Mouse (Mus musculus) myocyte (in vitro differentiated cells): ENCODE data around the gene Gys1. TPM values are rescaled to one million over a fixed set of nuclear protein-coding genes. Genes with fewer than 3 reads are reported as not detected.
"Not testable (repeated sequence)": the region's sequence is repeated elsewhere in the genome, so short reads cannot be mapped to it uniquely, and the experiment has no call there.

ENCODE experiments used
- H3K27me3 ChIP-seq: one replicate; pipeline ENCODE4 v1.6.1; 2011; ENCODE audit not compliant: control insufficient read depth, insufficient read depth, insufficient read length
- H3K36me3 ChIP-seq: one replicate; pipeline ENCODE4 v1.6.1; 2011; ENCODE audit not compliant: control insufficient read depth, insufficient read depth
- H3K4me2 ChIP-seq: one replicate; pipeline ENCODE4 v1.6.1; 2011; ENCODE audit warnings: low read depth, control low read depth
- H3K4me3 ChIP-seq: one replicate; pipeline ENCODE4 v1.5.1; 2011; ENCODE audit warnings: mild to moderate bottlenecking, control low read depth, moderate library complexity
- H3K79me2 ChIP-seq: one replicate; pipeline ENCODE4 v1.6.1; 2011; ENCODE audit not compliant: control insufficient read depth, insufficient read depth
- H3ac ChIP-seq: one replicate; pipeline ENCODE4 v1.6.1; 2011; ENCODE audit not compliant: control insufficient read depth, insufficient read length
- CEBPB ChIP-seq: IDR thresholded peaks from 2 replicates; pipeline ENCODE4 v1.6.1; 2011; ENCODE audit warnings: mild to moderate bottlenecking, moderate library complexity; ENCODE audit not compliant: poor library complexity, insufficient read depth, severe bottlenecking
- E2F4 ChIP-seq: IDR thresholded peaks from one replicate; pipeline ENCODE4 v1.6.1; 2011; ENCODE audit warnings: mild to moderate bottlenecking, control low read depth, moderate library complexity; ENCODE audit not compliant: insufficient read depth
- MAX ChIP-seq: IDR thresholded peaks from one replicate; pipeline ENCODE4 v1.6.1; 2011; ENCODE audit warnings: low read depth, mild to moderate bottlenecking, control low read depth
- MYOD1 ChIP-seq, 3 experiments: IDR thresholded peaks; one replicate each; pipeline ENCODE4 v1.6.1; 2011; ENCODE audit warnings: control low read depth in 2 of 3, low read depth in 2 of 3, mild to moderate bottlenecking in 2 of 3, moderate library complexity in 1 of 3; ENCODE audit not compliant: insufficient read length in 2 of 3, control insufficient read depth in 1 of 3
- MYOG ChIP-seq, 3 experiments: IDR thresholded peaks; one replicate each; pipeline ENCODE4 v1.6.1; 2011; ENCODE audit warnings: control low read depth in 2 of 3, low read depth in 2 of 3, mild to moderate bottlenecking in 2 of 3; ENCODE audit not compliant: insufficient read length in 2 of 3, control insufficient read depth in 1 of 3, insufficient read depth in 1 of 3
- POLR2A ChIP-seq: IDR thresholded peaks from one replicate; pipeline ENCODE4 v1.6.1; 2011; ENCODE audit warnings: low read depth, mild to moderate bottlenecking, control low read depth, moderate library complexity; ENCODE audit not compliant: insufficient read length
- POLR2AphosphoS2 ChIP-seq: IDR thresholded peaks from one replicate; pipeline ENCODE4 v1.6.1; 2011; ENCODE audit warnings: low read depth, control low read depth; ENCODE audit not compliant: insufficient read length
- REST ChIP-seq: IDR thresholded peaks from one replicate; pipeline ENCODE4 v1.6.1; 2011; ENCODE audit warnings: mild to moderate bottlenecking, control low read depth, moderate library complexity; ENCODE audit not compliant: insufficient read depth, insufficient read length
- SRF ChIP-seq: IDR thresholded peaks from one replicate; pipeline ENCODE4 v1.6.1; 2011; ENCODE audit warnings: low read depth; ENCODE audit not compliant: control insufficient read depth, insufficient read length
- TCF12 ChIP-seq: IDR thresholded peaks from one replicate; pipeline ENCODE4 v1.6.1; 2011; ENCODE audit warnings: mild to moderate bottlenecking, control low read depth; ENCODE audit not compliant: poor library complexity, insufficient read depth, severe bottlenecking
- TCF3 ChIP-seq: IDR thresholded peaks from one replicate; pipeline ENCODE4 v1.6.1; 2011; ENCODE audit warnings: low read depth, control low read depth; ENCODE audit not compliant: insufficient read length
- USF1 ChIP-seq: IDR thresholded peaks from one replicate; pipeline ENCODE4 v1.6.1; 2011; ENCODE audit warnings: low read depth, mild to moderate bottlenecking, control low read depth, moderate library complexity
- polyA plus RNA-seq: library from polyadenylated mRNA; unstranded; fragments of >200 nt; fragmentation: generic; extraction: Trizol; gene quantifications from one replicate; pipeline ENCODE4 v1.2.1, GENCODE M21; 2012; ENCODE audit warnings: missing spikeins

The Gys1 gene
- polyA plus RNA-seq, 1 experiment = 125 TPM

GRCm38 (mm10) chr7:45457204-45458060, 22.8 kb downstream of the Gys1 start:
- Histone ChIP-seq H3K4me3 (peak overlapping the region; percentile 99), H3ac (peak overlapping the region; percentile 18), H3K79me2 (peaks cover 29% of the 10 kb centered on the region), H3K36me3 (peaks cover 37% of the 10 kb centered on the region), H3K4me2 (peak overlapping the region; percentile 96), H3K27me3 (no peaks in the 10 kb centered on the region)
- TF ChIP-seq MYOG (IDR thresholded peaks at IDR 0.05; ENCODE audit: control insufficient read depth in 1 of 3, insufficient read depth in 1 of 3, insufficient read length in 2 of 3, low read depth in 2 of 3) (no peak), TCF12 (no peak), POLR2A (peak; percentile 80), POLR2AphosphoS2 (peak; percentile 99), USF1 (peak; percentile 39)

DNA sequence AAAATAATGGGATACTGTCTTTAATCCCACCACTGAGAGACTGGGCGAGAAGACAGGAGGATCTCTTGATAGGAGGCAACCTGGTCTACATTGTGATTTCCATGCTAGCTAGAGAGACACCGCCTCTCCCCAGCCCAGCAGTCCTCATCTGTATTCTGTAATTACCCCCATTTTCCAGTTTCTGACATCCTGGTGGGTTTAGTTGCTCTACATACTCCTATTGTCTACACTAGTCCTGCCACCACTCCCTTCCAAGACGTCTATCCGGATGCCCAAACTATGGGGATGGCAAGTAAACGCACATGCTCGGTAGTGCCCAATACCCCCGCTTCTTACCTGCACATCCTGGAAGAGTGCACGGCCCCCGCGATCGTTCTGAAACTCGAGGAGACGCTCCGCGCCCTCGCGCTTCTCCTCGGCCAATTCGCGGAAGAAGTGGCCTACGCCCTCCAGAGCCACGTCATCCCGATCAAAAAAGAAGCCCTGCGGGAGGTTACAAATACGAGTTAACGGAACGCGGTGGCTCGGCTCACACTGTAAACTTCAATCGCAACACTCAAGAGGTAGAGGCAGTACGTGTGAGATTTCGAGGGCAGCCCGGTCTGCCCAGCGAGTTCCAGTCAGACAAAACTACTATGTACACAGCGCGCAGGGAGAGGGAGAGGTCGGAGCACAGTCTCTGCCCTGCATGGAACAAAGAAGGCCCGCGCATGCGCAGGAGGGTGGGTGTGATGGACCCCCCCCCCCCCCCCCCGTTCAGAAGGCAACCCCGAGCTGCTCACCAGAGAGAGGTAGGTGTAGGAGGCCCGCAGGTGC, 24.3 kb downstream of the Gys1 start:
- Histone ChIP-seq H3K4me3 (peak overlapping the region; percentile 99), H3K36me3 (peaks cover 35% of the 10 kb centered on the region)
- TF ChIP-seq MYOD1 (IDR thresholded peaks at IDR 0.05; ENCODE audit: control insufficient read depth in 1 of 3, insufficient read length in 2 of 3, low read depth in 2 of 3) = no peak
- peak; percentile 65 for TF ChIP-seq POLR2AphosphoS2
- TF ChIP-seq POLR2A = peak; percentile 34

DNA sequence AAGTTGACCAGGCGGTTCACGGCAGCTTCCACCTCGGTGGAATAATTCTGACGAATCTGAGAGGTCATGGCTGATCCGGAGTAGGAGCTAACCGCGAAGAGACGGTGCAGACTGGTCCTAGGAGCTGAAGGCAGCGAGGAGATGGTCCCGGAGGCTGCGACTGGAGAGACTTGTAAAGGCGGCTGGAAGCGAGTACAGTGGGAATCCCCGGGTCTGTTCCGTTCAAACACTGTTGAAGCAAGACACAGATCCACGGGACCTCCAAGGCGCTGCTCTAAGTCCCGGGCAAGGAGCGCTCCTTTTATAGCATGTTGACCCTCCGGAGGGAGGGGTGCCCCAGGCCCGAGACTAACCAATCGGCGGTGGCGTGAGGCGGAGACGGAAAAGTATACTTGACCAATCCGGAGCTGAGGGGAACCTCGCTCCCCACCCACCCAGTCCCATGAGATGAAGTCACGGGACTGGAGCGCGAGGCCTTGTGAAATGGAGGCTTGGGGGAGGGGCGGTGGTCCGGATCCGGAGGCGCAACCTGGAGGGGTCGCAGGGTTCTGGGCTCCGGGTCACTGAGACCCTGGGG, 25.0 kb downstream of the Gys1 start, which contains the start of gene Ftl1:
Gene Ftl1 (minus strand): TSS at position 321 of the 577 bp plus-strand sequence.
- H3K36me3 ChIP-seq = peaks cover 37% of the 10 kb centered on the region
- peak within 1 kb of the TSS; percentile 61 for H3ac ChIP-seq
- not testable (repeated sequence) for H3K27me3 ChIP-seq
- peaks cover 40% of the 10 kb centered on the region for H3K79me2 ChIP-seq
- H3K4me2 ChIP-seq = peak within 1 kb of the TSS; percentile 100
- peak within 1 kb of the TSS; percentile 99 for H3K4me3 ChIP-seq
- TF ChIP-seq POLR2A (peak; percentile 75), POLR2AphosphoS2 (peak; percentile 84), USF1 (peak; percentile 53)

More for the DNA sequence above, 24.3 kb downstream of the Gys1 start:
- Histone ChIP-seq H3K27me3 (no peaks in the 10 kb centered on the region), H3K4me2 (peak overlapping the region; percentile 96), H3K79me2 (peaks cover 33% of the 10 kb centered on the region), H3ac (peak overlapping the region; percentile 61)

- peak overlapping the region; percentile 99 for H3K4me3 ChIP-seq
- peaks cover 40% of the 10 kb centered on the region for H3K36me3 ChIP-seq
- peak overlapping the region; percentile 61 for H3ac ChIP-seq
- no peaks in the 10 kb centered on the region for H3K27me3 ChIP-seq
- no peak for TF ChIP-seq E2F4
- no peak for TF ChIP-seq SRF
- no peak for TF ChIP-seq MAX
- TF ChIP-seq POLR2A = no peak
- TF ChIP-seq POLR2AphosphoS2 = no peak
- TF ChIP-seq USF1 = no peak
- no peak for TF ChIP-seq CEBPB
- no peak for TF ChIP-seq TCF3
- no peak for TF ChIP-seq MYOD1 (IDR thresholded peaks at IDR 0.05; ENCODE audit: control insufficient read depth in 1 of 3, insufficient read length in 2 of 3, low read depth in 2 of 3)
- no peak for TF ChIP-seq REST
- no peak for TF ChIP-seq TCF12
- peaks cover 47% of the 10 kb centered on the region for H3K79me2 ChIP-seq
- H3K4me2 ChIP-seq = peak overlapping the region; percentile 100
Measured at GRCm38 (mm10) chr7:45460377-45460776, 25.7 kb downstream of the Gys1 start.

DNA sequence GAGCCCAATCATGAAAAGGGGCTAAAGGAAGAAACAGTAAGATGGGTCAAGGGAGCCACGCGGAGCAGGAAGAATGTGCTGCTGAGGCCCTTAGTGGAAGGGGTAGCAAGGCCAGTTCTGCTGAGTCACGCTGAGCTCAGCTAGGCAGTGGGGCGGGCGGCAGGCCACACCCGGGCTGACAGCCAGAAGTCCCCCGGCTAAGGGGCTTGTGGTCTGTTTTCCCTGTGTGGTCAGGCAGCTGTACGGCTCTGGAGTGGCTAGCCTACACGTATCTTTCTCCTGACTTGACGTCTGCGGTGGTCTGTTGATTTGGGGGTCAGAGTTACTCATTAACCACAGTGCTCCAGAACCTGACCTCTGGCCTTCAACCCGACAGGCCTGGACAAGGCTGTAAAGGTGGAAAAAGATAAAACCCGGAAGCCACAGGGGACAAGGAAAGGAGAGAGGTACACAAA, 26.2 kb downstream of the Gys1 start:
- no peaks in the 10 kb centered on the region for H3K27me3 ChIP-seq
- H3K4me2 ChIP-seq = peak overlapping the region; percentile 100
- H3ac ChIP-seq = no peak overlapping the region
- H3K79me2 ChIP-seq = peaks cover 52% of the 10 kb centered on the region
- no peak for TF ChIP-seq REST
- peak; percentile 91 for TF ChIP-seq POLR2AphosphoS2
- peak in 2 of 3 experiments; percentile 77 to 94 for TF ChIP-seq MYOG (IDR thresholded peaks at IDR 0.05; ENCODE audit: control insufficient read depth in 1 of 3, insufficient read depth in 1 of 3, insufficient read length in 2 of 3, low read depth in 2 of 3)
- TF ChIP-seq POLR2A = peak; percentile 78
- no peak for TF ChIP-seq MAX
- no peak for TF ChIP-seq E2F4
- peak; percentile 40 for TF ChIP-seq TCF3
- peak; percentile 69 for TF ChIP-seq TCF12
- peak; percentile 51 for TF ChIP-seq SRF
- peak in 2 of 3 experiments; percentile 91 to 96 for TF ChIP-seq MYOD1 (IDR thresholded peaks at IDR 0.05; ENCODE audit: control insufficient read depth in 1 of 3, insufficient read length in 2 of 3, low read depth in 2 of 3)
- peak overlapping the region; percentile 99 for H3K4me3 ChIP-seq
- peaks cover 40% of the 10 kb centered on the region for H3K36me3 ChIP-seq
